Mouse (Mus musculus): ENCODE data around the gene Iqschfp. TPM values are rescaled to one million over a fixed set of nuclear protein-coding genes. Genes with fewer than 3 reads are reported as not detected.

Gene Iqschfp
- polyA plus RNA-seq, 1 experiment from 2014 or later: not detected

DNA sequence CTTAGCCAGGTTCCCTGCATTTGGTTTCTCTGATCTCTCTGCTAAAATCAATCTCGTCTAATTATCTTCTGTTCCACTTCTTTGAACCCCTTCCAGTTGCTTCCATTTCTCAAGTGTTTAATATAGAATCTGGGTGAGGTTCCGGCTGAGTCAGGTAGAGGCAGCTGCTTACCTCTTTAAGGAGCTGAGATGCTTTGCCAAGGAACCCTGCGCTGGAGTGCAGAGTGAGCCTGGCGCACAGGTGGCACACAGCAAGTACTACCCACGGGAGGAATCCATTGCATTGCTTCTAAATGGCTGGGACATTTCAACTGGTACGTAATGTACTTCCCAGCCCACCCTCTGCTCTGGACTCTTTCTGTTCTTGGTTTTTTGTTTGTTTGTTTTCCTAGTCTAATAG, 587.2 kb downstream of the Iqschfp start:
- WGBS: 87% methylated on average over 6 of the region's 6 CpGs
- H3K4me3 ChIP-seq (ENCODE audit: low read depth, low read length): no peak overlapping the region
- DNase-seq (ENCODE audit: low spot score): no peak
- H3K4me1 ChIP-seq (replicated peaks; ENCODE audit: control insufficient read depth, insufficient read depth, low read length): no peaks in the 10 kb centered on the region
- ATAC-seq (replicated peaks; ENCODE audit: low FRiP score): no peak
- H3K27me3 ChIP-seq (replicated peaks; ENCODE audit: control insufficient read depth, insufficient read depth, low read length): no peaks in the 10 kb centered on the region
- no peak overlapping the region for H3K9ac ChIP-seq (ENCODE audit: low read depth, low read length)
- H3K4me2 ChIP-seq: no peak overlapping the region
- no peaks in the 10 kb centered on the region for H3K36me3 ChIP-seq (ENCODE audit: control insufficient read depth, insufficient read depth, low read length)
- no peak overlapping the region for H3K27ac ChIP-seq (ENCODE audit: low read depth, low read length)
- H3K9me3 ChIP-seq (ENCODE audit: control insufficient read depth, low read length): no peaks in the 10 kb centered on the region

DNA sequence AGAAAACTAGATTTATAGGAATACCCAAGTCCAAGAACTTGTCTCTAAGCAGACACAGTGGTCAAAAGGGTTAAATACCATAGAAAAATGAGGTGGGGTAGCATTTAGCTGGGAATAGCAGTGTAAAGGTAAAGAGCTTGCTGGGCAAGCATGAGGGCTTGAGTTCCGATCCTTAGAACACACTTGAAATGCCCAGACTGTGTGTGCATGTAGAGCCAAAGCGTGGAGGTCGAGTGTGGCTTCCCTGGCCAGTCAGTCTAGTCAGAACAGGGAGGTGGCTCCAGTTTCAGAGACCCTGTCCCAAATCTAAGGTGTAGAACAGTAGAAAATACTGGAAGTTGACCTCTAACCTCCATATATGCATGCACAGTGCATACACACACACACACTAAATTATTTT, 591.5 kb downstream of the Iqschfp start:
- Histone ChIP-seq H3K27ac (ENCODE audit: low read depth, low read length) (no peak overlapping the region), H3K9me3 (ENCODE audit: control insufficient read depth, low read length) (no peaks in the 10 kb centered on the region), H3K4me2 (no peak overlapping the region), H3K9ac (ENCODE audit: low read depth, low read length) (no peak overlapping the region), H3K4me1 (replicated peaks; ENCODE audit: control insufficient read depth, insufficient read depth, low read length) (no peaks in the 10 kb centered on the region), H3K36me3 (ENCODE audit: control insufficient read depth, insufficient read depth, low read length) (no peaks in the 10 kb centered on the region), H3K27me3 (replicated peaks; ENCODE audit: control insufficient read depth, insufficient read depth, low read length) (no peaks in the 10 kb centered on the region), H3K4me3 (ENCODE audit: low read depth, low read length) (no peak overlapping the region)
- WGBS: 87% methylated on average over 3 of the region's 3 CpGs
- ATAC-seq (replicated peaks; ENCODE audit: low FRiP score) (no peak), DNase-seq (ENCODE audit: low spot score) (no peak)

DNA sequence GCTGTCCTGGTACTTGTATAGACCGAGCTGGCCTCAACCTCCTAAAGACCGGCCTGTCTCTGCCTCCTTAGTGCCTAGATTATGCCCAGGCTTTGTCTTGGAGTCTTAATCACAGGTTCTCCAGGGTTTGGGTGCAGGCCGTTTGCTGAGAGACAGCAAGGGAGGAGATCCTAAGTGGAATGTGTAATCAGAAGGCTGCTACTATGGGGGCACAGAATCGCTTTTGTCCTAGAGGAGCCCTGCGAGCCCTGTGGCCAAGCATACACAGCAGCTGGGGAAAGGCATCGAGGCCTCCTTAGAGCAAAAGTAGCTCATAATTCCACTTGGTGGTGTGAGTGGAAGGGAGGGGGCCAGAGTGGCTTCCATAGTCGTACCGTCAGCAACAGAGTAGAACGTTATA, 592.0 kb downstream of the Iqschfp start:
- DNase-seq (ENCODE audit: low spot score) (no peak), ATAC-seq (replicated peaks; ENCODE audit: low FRiP score) (no peak)
- Histone ChIP-seq H3K27ac (ENCODE audit: low read depth, low read length) (no peak overlapping the region), H3K36me3 (ENCODE audit: control insufficient read depth, insufficient read depth, low read length) (no peaks in the 10 kb centered on the region), H3K9me3 (ENCODE audit: control insufficient read depth, low read length) (no peaks in the 10 kb centered on the region), H3K9ac (ENCODE audit: low read depth, low read length) (no peak overlapping the region), H3K4me2 (no peak overlapping the region), H3K27me3 (replicated peaks; ENCODE audit: control insufficient read depth, insufficient read depth, low read length) (no peaks in the 10 kb centered on the region), H3K4me3 (ENCODE audit: low read depth, low read length) (no peak overlapping the region), H3K4me1 (replicated peaks; ENCODE audit: control insufficient read depth, insufficient read depth, low read length) (no peaks in the 10 kb centered on the region)
- WGBS: 87% methylated on average over 9 of the region's 9 CpGs

DNA sequence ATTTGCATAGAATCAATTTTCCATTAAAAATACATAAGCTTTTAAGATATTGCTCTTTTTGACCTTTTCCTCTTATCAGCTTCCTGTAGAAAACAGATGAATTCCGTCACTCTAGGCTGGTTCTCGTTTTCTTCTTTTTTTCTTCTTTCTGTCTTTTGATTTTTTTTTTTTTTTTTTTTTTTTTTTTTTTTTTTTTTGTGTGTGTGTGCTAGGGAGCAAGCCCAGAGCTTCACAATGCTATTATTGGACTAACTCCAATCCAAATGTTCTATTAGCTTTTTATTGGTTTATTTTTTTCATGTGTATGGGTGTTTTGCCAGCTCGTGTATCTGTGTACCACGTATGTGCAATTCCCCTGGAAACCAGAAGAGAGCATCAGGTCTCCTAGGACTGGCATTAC, 592.5 kb downstream of the Iqschfp start:
- H3K9ac ChIP-seq (ENCODE audit: low read depth, low read length): no peak overlapping the region
- H3K27me3 ChIP-seq (replicated peaks; ENCODE audit: control insufficient read depth, insufficient read depth, low read length): no peaks in the 10 kb centered on the region
- H3K27ac ChIP-seq (ENCODE audit: low read depth, low read length): no peak overlapping the region
- no peaks in the 10 kb centered on the region for H3K4me1 ChIP-seq (replicated peaks; ENCODE audit: control insufficient read depth, insufficient read depth, low read length)
- 80% methylated on average over 4 of the region's 4 CpGs for WGBS
- ATAC-seq (replicated peaks; ENCODE audit: low FRiP score) (no peak), DNase-seq (ENCODE audit: low spot score) (no peak)
- H3K9me3 ChIP-seq (ENCODE audit: control insufficient read depth, low read length): no peaks in the 10 kb centered on the region
- no peak overlapping the region for H3K4me2 ChIP-seq
- no peaks in the 10 kb centered on the region for H3K36me3 ChIP-seq (ENCODE audit: control insufficient read depth, insufficient read depth, low read length)
- H3K4me3 ChIP-seq (ENCODE audit: low read depth, low read length): no peak overlapping the region

DNA sequence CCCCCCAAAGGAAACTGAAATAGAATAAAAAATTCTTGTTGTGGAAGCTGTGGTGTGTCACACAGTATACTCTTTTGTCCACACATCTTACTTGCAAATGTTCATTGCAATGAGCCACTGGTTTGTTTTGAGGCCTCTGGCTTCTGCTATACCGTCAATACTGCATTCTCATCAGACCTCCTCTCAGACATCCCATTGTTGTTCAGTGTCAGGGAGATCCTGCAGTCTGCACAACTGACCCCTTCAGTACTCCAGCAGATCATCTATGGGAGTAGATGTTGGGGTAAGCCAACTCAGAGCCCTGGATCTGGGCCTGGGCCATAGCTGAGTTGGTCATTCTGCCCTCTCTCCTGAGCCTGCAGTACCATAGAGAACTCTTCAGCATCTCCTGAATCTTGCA, 595.6 kb downstream of the Iqschfp start:
- H3K4me2 ChIP-seq: no peak overlapping the region
- H3K27me3 ChIP-seq (replicated peaks; ENCODE audit: control insufficient read depth, insufficient read depth, low read length): no peaks in the 10 kb centered on the region
- no peak overlapping the region for H3K27ac ChIP-seq (ENCODE audit: low read depth, low read length)
- H3K9me3 ChIP-seq (ENCODE audit: control insufficient read depth, low read length): no peaks in the 10 kb centered on the region
- H3K4me1 ChIP-seq (replicated peaks; ENCODE audit: control insufficient read depth, insufficient read depth, low read length): no peaks in the 10 kb centered on the region
- 87% methylated on average over 1 of the region's 1 CpGs for WGBS
- no peak overlapping the region for H3K9ac ChIP-seq (ENCODE audit: low read depth, low read length)
- no peaks in the 10 kb centered on the region for H3K36me3 ChIP-seq (ENCODE audit: control insufficient read depth, insufficient read depth, low read length)
- ATAC-seq (replicated peaks; ENCODE audit: low FRiP score) (no peak), DNase-seq (ENCODE audit: low spot score) (no peak)
- no peak overlapping the region for H3K4me3 ChIP-seq (ENCODE audit: low read depth, low read length)

DNA sequence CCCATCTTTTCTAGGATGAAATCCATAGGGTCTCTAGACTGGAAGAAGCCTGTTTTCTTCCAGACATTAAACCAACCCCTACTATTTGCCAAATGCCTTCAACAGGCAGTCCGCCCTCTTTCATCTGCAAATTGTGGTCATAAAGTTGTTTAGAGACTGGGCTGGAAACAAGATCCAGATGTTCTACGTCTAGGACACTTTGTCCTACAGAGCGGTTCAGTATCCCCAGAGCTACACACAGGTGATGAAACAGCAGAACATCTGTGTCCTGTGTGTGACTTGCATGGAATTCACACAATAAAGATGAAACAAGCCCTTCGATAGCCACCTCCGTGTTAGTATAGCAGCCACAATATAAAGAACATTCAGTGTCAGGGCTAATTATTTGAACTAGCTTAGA, 596.3 kb downstream of the Iqschfp start:
- Histone ChIP-seq H3K27me3 (replicated peaks; ENCODE audit: control insufficient read depth, insufficient read depth, low read length) (no peaks in the 10 kb centered on the region), H3K36me3 (ENCODE audit: control insufficient read depth, insufficient read depth, low read length) (no peaks in the 10 kb centered on the region), H3K4me3 (ENCODE audit: low read depth, low read length) (no peak overlapping the region), H3K4me1 (replicated peaks; ENCODE audit: control insufficient read depth, insufficient read depth, low read length) (peaks cover 6% of the 10 kb centered on the region), H3K27ac (ENCODE audit: low read depth, low read length) (no peak overlapping the region), H3K9ac (ENCODE audit: low read depth, low read length) (no peak overlapping the region), H3K4me2 (no peak overlapping the region), H3K9me3 (ENCODE audit: control insufficient read depth, low read length) (no peaks in the 10 kb centered on the region)
- no peak for DNase-seq (ENCODE audit: low spot score)
- ATAC-seq (replicated peaks; ENCODE audit: low FRiP score): no peak
- 73% methylated on average over 5 of the region's 5 CpGs for WGBS

DNA sequence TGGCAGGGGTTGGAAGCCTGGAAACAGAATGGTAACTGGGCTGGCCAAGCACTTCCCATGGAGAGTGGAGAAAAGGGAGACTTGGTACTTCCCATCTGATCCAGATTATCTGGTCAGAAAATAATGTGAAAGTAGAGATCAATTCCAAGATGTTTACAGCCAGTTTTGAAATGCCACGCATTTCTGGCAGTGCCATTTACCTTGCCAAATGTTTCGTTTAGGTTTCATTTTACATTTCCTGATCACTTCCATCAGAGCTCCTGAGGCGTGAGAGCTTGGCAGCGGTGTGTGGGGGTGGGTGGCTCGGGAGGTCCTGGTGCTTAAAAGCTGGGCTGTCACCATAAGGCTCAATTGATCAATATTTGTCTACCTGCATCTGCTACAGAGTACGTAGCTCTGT, 599.5 kb downstream of the Iqschfp start:
- no peaks in the 10 kb centered on the region for H3K36me3 ChIP-seq (ENCODE audit: control insufficient read depth, insufficient read depth, low read length)
- no peak overlapping the region for H3K4me3 ChIP-seq (ENCODE audit: low read depth, low read length)
- no peak overlapping the region for H3K9ac ChIP-seq (ENCODE audit: low read depth, low read length)
- peaks cover 21% of the 10 kb centered on the region for H3K4me1 ChIP-seq (replicated peaks; ENCODE audit: control insufficient read depth, insufficient read depth, low read length)
- no peak overlapping the region for H3K4me2 ChIP-seq
- H3K27me3 ChIP-seq (replicated peaks; ENCODE audit: control insufficient read depth, insufficient read depth, low read length): peaks cover 10% of the 10 kb centered on the region
- DNase-seq (ENCODE audit: low spot score): no peak
- H3K27ac ChIP-seq (ENCODE audit: low read depth, low read length): no peak overlapping the region
- no peak for ATAC-seq (replicated peaks; ENCODE audit: low FRiP score)
- no peaks in the 10 kb centered on the region for H3K9me3 ChIP-seq (ENCODE audit: control insufficient read depth, low read length)
- 73% methylated on average over 6 of the region's 6 CpGs for WGBS

DNA sequence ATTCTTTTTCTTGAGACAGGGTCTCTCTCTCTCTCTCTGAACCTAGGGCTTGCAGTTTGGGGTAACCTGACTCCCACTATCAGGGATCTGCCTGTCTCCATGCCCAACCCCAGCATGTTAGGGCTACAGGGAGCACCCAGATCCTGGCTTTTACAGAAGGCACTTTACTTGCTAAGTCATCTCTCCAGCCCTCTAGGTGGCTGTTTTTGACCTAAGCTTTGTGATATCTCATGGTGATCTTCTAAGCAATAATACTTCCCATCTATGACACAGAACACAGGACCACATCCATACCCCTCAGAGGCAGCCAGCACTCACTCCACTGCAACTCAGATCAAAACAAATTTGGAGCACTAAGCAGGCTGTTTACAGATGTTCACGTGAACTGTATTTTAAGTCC, 600.0 kb downstream of the Iqschfp start:
- no peak overlapping the region for H3K9ac ChIP-seq (ENCODE audit: low read depth, low read length)
- no peak overlapping the region for H3K4me2 ChIP-seq
- DNase-seq (ENCODE audit: low spot score) (no peak), ATAC-seq (replicated peaks; ENCODE audit: low FRiP score) (no peak)
- no peaks in the 10 kb centered on the region for H3K9me3 ChIP-seq (ENCODE audit: control insufficient read depth, low read length)
- H3K27me3 ChIP-seq (replicated peaks; ENCODE audit: control insufficient read depth, insufficient read depth, low read length): peaks cover 10% of the 10 kb centered on the region
- H3K4me1 ChIP-seq (replicated peaks; ENCODE audit: control insufficient read depth, insufficient read depth, low read length): peaks cover 21% of the 10 kb centered on the region
- H3K36me3 ChIP-seq (ENCODE audit: control insufficient read depth, insufficient read depth, low read length): no peaks in the 10 kb centered on the region
- WGBS: 61% methylated on average over 1 of the region's 1 CpGs
- H3K27ac ChIP-seq (ENCODE audit: low read depth, low read length): no peak overlapping the region
- no peak overlapping the region for H3K4me3 ChIP-seq (ENCODE audit: low read depth, low read length)

DNA sequence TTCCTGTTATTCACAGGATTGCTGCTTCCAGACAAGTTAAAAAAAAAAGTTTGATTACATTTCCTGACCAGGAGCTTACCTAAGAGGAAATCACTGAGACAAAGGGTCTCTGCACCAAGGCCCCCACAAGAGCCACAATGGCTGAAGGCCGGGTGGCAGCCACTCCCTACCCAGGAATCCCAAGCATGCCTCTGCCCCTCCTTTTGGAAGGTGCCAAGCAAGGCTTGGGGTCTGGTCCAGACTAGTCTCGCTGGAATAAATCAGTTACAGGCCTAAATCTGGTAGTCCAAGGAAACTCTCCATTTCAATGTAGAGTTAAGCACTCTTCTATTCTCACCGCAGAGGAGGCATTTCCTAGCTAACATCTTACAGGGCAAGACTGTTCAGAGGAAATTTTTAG, 600.5 kb downstream of the Iqschfp start:
- no peaks in the 10 kb centered on the region for H3K9me3 ChIP-seq (ENCODE audit: control insufficient read depth, low read length)
- H3K4me3 ChIP-seq (ENCODE audit: low read depth, low read length): no peak overlapping the region
- H3K27ac ChIP-seq (ENCODE audit: low read depth, low read length): no peak overlapping the region
- ATAC-seq (replicated peaks; ENCODE audit: low FRiP score) (no peak), DNase-seq (ENCODE audit: low spot score) (no peak)
- peaks cover 21% of the 10 kb centered on the region for H3K4me1 ChIP-seq (replicated peaks; ENCODE audit: control insufficient read depth, insufficient read depth, low read length)
- no peaks in the 10 kb centered on the region for H3K36me3 ChIP-seq (ENCODE audit: control insufficient read depth, insufficient read depth, low read length)
- WGBS: 27% methylated on average over 3 of the region's 3 CpGs
- peak overlapping the region; percentile 93 for H3K4me2 ChIP-seq
- H3K9ac ChIP-seq (ENCODE audit: low read depth, low read length): no peak overlapping the region
- H3K27me3 ChIP-seq (replicated peaks; ENCODE audit: control insufficient read depth, insufficient read depth, low read length): peaks cover 10% of the 10 kb centered on the region
